Mouse (Mus musculus) embryonic stem cell, embryonic (primary cell): ENCODE measurements at regions not wholly inside any gene's neighbourhood (a gene's known extent, or its start where the extent isn't known, plus 50 kb on each side); places are given as distances from the start of the nearest gene placed in this dataset.

Experiments
- CTCF ChIA-PET, 4 experiments: fragments of 300-600 bp in 2 of 4; fragments of 350-600 bp in 2 of 4; sonication (Branson Sonifier 250); formaldehyde crosslinking; loops; one replicate each; lab custom pipeline; 2022; ENCODE audit warnings: inconsistent platforms in 2 of 4; lab: Charles Lee
- POLR2A ChIA-PET, 4 experiments: fragments of 300-600 bp in 2 of 4; fragments of 350-600 bp in 2 of 4; sonication (Branson Sonifier 250); formaldehyde crosslinking; loops; one replicate each; lab custom pipeline; 2022; ENCODE audit warnings: antibody characterized with exemption in 4 of 4, inconsistent platforms in 1 of 4; lab: Charles Lee

GRCm38 (mm10) chr8:10912436-10912835 lies 95.8 kb downstream of the Irs2 start:
- POLR2A ChIA-PET = interaction anchor here in 3 of 4 experiments (0.6 to 2.4 kb wide), 5 partner anchors 10 to 1817 kb away, joined by 3 to 8 read pairs (median 4); no protein-coding TSS in a partner anchor
- CTCF ChIA-PET = interaction anchor here in 1 of 4 experiments (0.8 kb wide), 1 partner anchor 10 kb away, joined by 5 read pairs; no protein-coding TSS in a partner anchor

DNA sequence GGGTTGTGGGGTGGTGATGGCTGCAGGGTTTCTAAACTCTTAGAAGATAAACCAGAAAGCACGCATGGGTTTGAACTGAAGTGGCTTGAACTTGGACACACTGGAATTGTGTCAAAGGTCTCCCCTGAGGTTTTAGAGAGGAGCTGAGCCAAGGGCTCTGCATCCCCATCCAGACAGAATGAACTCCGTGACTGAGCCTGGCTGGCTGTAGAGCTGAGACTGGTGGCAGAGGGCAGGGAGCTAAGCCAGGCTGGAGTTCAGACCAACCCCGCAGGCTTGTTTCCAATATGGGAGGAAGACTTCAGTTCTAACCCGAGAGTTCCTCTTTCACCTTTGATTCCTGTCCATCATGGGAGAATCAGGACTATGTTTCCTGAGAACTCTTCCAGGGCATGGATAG lies 96.9 kb downstream of the Irs2 start:
- CTCF ChIA-PET = no interaction called here
- POLR2A ChIA-PET = interaction anchor here in 2 of 4 experiments (1.6 to 2.4 kb wide), 4 partner anchors 11 to 95 kb away, joined by 3 to 8 read pairs (median 4); no protein-coding TSS in a partner anchor

DNA sequence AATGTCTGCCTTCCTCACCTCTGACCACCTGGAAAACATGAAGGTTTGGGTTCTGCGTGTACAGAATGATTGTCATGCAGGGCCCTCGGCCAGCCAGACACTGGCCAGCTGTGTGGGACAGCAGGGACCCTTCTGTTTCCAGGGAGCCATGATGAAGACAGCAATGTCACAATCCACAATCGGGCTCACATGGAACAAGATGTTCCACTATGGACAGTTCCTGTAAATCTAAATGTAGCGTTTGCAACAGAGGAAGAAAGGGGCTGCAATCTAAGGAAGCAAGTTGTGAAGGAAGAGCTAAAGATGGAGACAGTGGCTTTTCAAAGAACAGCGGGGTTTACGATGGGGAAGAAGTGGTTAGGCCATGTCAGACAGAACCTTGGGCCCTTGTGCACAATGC lies 97.3 kb downstream of the Irs2 start:
- CTCF ChIA-PET = no interaction called here
- POLR2A ChIA-PET = interaction anchor here in 3 of 4 experiments (1.0 to 2.1 kb wide), 3 partner anchors 11 to 95 kb away, joined by 3 to 8 read pairs (median 3); no protein-coding TSS in a partner anchor

- CTCF ChIA-PET = no interaction called here
Observed at GRCm38 (mm10) chr8:10910244-10910872, 97.9 kb downstream of the Irs2 start.

DNA sequence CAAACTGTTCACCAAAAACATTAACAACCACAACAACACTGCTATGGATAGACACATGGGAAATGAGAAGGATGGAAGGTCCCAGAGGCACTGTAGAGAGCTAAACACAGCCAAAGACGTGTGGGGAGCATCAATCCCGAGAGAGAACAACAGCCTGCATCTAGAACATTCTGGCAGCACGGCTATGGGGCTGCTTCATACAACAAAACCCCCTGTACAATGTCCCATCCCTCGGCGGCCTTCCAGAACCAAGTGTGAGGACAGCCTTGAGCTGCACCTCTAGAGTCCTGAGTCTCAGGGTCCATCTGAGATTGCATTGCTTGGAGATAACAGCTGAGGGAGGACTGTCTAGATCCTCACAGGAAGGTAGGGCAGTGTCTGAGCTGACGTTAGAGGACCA lies 99.1 kb downstream of the Irs2 start:
- ChIA-PET POLR2A (interaction anchor here in 1 of 4 experiments (1.4 kb wide), 1 partner anchor 13 kb away, joined by 4 read pairs; no protein-coding TSS in a partner anchor), CTCF (interaction anchor here in 1 of 4 experiments (0.6 kb wide), 1 partner anchor 987 kb away, joined by 3 read pairs; no protein-coding TSS in a partner anchor)

More at GRCm38 (mm10) chr8:10910244-10910872, 97.9 kb downstream of the Irs2 start:
- POLR2A ChIA-PET = interaction anchor here in 2 of 4 experiments (1.0 to 1.6 kb wide), 3 partner anchors 12 to 96 kb away, joined by 3 to 4 read pairs (median 3); no protein-coding TSS in a partner anchor

- POLR2A ChIA-PET = no interaction called here
- CTCF ChIA-PET = no interaction called here
Observed at GRCm38 (mm10) chr8:10906353-10906752, 101.9 kb downstream of the Irs2 start.

- CTCF ChIA-PET = no interaction called here
- POLR2A ChIA-PET = no interaction called here
Observed at GRCm38 (mm10) chr8:10905761-10906160, 102.5 kb downstream of the Irs2 start.

- CTCF ChIA-PET = interaction anchor here in 3 of 4 experiments (0.6 to 0.7 kb wide), 3 partner anchors 16 to 430 kb away, joined by 5 to 8 read pairs (median 5); no protein-coding TSS in a partner anchor
- POLR2A ChIA-PET = no interaction called here
Observed at GRCm38 (mm10) chr8:10903957-10904356, 104.3 kb downstream of the Irs2 start.

DNA sequence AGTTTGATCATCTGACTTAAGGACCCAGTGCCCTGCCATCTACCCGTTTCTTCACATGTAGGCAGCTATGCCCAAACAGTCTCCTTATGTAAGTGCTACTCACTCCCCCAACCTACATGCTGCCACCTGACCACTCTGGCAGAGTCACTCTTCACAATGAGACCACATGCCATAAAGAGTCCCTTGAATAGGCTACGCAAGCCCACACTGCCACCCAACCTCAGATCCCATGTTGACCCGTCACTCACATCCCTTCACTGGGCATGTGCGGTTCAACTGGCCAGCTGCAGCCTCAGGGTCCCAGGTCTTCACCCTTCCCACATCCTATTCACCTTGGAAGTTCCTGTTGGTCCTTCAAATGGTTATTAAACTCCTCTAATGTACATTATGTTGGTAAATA lies 106.3 kb downstream of the Irs2 start:
- CTCF ChIA-PET = no interaction called here
- POLR2A ChIA-PET = interaction anchor here in 2 of 4 experiments (0.6 to 1.4 kb wide), 3 partner anchors 20 to 656 kb away, joined by 3 to 5 read pairs (median 3); no protein-coding TSS in a partner anchor

DNA sequence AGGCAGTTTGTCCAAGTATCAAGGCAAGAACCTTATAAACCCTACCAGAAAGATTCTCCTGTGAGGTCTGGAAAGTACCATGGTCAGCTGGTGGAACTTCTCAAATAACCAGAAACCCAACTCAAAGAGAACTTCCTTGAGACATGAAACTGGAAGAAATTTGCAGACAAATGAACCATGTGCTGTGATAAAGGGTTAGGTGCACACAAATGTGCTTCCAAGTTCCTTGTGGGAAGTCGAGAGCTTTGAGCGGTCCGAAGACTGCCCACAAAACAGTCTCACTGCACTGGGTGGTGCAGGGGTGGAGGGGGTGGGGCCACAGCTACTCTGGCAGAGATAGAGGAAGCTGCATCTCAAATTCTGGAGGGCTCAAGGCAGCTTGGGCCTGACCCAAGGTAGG lies 107.2 kb downstream of the Irs2 start:
- POLR2A ChIA-PET = interaction anchor here in 1 of 4 experiments (1.1 to 1.3 kb wide), 2 partner anchors 21 to 25 kb away, joined by 3 to 5 read pairs; no protein-coding TSS in a partner anchor
- CTCF ChIA-PET = no interaction called here

DNA sequence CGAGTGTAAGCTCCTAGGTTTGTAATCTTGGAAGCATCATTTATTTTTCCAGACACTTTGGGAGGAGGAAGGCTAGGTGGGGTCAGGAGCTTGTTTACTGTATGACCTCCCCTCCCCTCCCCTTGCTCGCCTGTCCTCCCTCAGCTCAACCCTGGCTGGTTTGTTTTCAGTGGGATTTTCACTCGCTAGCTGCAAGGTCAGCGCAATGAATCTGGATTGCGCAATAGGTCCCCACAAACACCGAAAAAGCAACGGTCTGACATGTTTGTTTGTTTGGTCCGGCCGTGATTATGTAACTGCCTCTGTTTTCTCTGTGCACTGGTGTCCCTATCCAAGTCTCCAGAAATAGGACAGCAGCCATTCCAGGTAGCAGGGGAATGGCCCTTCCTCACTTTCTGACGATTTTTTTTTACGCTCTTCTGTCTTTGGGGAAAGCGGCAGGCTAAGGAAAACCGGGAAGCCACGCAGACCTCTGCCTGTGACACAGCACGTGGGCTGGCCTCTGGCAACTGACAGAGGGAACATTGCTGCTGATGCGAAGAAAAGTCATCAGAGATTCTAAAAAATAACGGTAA lies 108.6 kb downstream of the Irs2 start:
- POLR2A ChIA-PET = interaction anchor here in 3 of 4 experiments (0.7 to 1.3 kb wide), 6 partner anchors 18 to 113 kb away, joined by 3 to 8 read pairs (median 4); no protein-coding TSS in a partner anchor
- CTCF ChIA-PET = no interaction called here

- ChIA-PET CTCF (no interaction called here), POLR2A (interaction anchor here in 3 of 4 experiments (0.7 to 1.1 kb wide), 5 partner anchors 17 to 114 kb away, joined by 3 to 8 read pairs (median 4); no protein-coding TSS in a partner anchor)
Observed at GRCm38 (mm10) chr8:10898562-10899527, 109.4 kb downstream of the Irs2 start.

- ChIA-PET POLR2A (interaction anchor here in 2 of 4 experiments (0.6 to 1.3 kb wide), 2 partner anchors 28 to 291 kb away, joined by 3 to 4 read pairs; no protein-coding TSS in a partner anchor), CTCF (no interaction called here)
Observed at GRCm38 (mm10) chr8:10897573-10897972, 110.7 kb downstream of the Irs2 start.

DNA sequence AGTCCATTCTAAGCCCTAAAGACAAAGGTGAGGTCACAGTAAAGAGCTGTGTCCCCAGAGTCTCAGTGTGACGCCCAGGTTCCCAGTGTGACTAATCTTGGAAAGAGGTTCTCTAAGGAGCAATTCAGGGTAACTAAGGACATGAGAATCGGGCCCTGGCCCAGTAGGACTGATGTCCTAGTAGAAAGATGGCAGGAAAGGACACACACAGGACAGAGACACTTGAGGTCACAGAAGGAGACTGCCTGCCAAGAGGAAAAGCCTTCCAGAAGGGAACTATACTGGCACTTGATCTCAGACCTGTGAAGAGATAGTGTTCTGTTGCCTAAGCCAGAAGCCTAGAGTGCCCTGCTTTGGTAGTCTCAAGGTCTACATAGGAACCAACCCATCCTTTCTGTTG lies 113.1 kb downstream of the Irs2 start:
- ChIA-PET CTCF (interaction anchor here in 1 of 4 experiments (0.6 kb wide), 1 partner anchor 8 kb away, joined by 6 read pairs; no protein-coding TSS in a partner anchor), POLR2A (no interaction called here)

- ChIA-PET CTCF (interaction anchor here in 1 of 4 experiments (0.6 kb wide), 1 partner anchor 9 kb away, joined by 6 read pairs; no protein-coding TSS in a partner anchor), POLR2A (no interaction called here)
Observed at GRCm38 (mm10) chr8:10894306-10894705, 114.0 kb downstream of the Irs2 start.

DNA sequence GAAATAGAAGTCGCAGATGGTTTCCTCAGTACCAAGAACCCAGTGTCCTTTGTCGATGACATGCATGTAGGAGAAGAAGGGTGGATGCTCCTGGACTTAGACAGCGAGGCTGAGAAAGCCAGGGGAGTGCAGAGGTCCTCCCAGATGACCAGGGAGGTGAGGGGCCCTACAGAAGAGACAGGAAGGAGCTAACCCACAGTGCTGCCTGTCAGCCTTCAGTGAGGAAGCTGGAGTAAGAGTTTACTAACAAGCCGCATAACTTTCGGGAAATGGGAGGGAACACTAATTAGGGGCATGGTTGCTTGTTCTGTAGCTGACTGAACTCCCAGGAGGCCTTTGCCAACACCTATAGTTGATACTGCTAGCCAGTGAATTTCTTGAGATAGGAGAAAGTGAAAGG lies 114.5 kb downstream of the Irs2 start:
- ChIA-PET CTCF (no interaction called here), POLR2A (no interaction called here)

GRCm38 (mm10) chr8:10891906-10892305 lies 116.4 kb downstream of the Irs2 start:
- CTCF ChIA-PET = no interaction called here
- POLR2A ChIA-PET = no interaction called here

GRCm38 (mm10) chr8:10891440-10891839 lies 116.8 kb downstream of the Irs2 start:
- CTCF ChIA-PET = no interaction called here

More at GRCm38 (mm10) chr8:10891440-10891839, 116.8 kb downstream of the Irs2 start:
- POLR2A ChIA-PET = no interaction called here
